Mouse (Mus musculus) MEL (cell line): ENCODE data around the gene Pcgf6. TPM values are rescaled to one million over a fixed set of nuclear protein-coding genes. Genes with fewer than 3 reads are reported as not detected.
A peak's percentile ranks its signal among the peaks of the same experiment; 100 is the strongest.

Experiments used
- DNase-seq: peaks from one replicate; pipeline ENCODE4 v3.0.0; 2011; ENCODE audit warnings: low read depth, low spot score
- H3K27ac ChIP-seq: 2 replicates; pipeline ENCODE4 v1.5.1; 2012; ENCODE audit warnings: low read depth, mild to moderate bottlenecking, control low read depth, low read length, moderate library complexity; ENCODE audit not compliant: control insufficient read depth
- H3K27me3 ChIP-seq, 2 experiments: fragments of 150-350 bp in 1 of 2; sonication (generic) in 1 of 2; 2 replicates each; pipeline ENCODE4 v1.6.1; 2012; ENCODE audit warnings: low read length in 2 of 2, mild to moderate bottlenecking in 2 of 2, improper control_type of control experiment in 1 of 2, moderate library complexity in 1 of 2; ENCODE audit not compliant: insufficient read depth in 2 of 2, control insufficient read depth in 1 of 2
- H3K36me3 ChIP-seq, 2 experiments: 2 replicates each; pipeline ENCODE4 v1.6.1; 2012 to 2014; ENCODE audit warnings: low read length in 2 of 2, improper control_type of control experiment in 1 of 2, inconsistent platforms in 1 of 2, mild to moderate bottlenecking in 1 of 2; ENCODE audit not compliant: insufficient read depth in 2 of 2, control insufficient read depth in 1 of 2
- H3K4me1 ChIP-seq, 2 experiments: fragments of 150-350 bp in 1 of 2; sonication (generic) in 1 of 2; 2 replicates each; pipeline ENCODE4 v1.6.1; 2012; ENCODE audit warnings: low read length in 2 of 2, improper control_type of control experiment in 1 of 2, mild to moderate bottlenecking in 1 of 2; ENCODE audit not compliant: insufficient read depth in 2 of 2, control insufficient read depth in 1 of 2
- H3K4me3 ChIP-seq, 2 experiments: fragments of 150-350 bp in 1 of 2; sonication (generic) in 1 of 2; 2 replicates each; pipeline ENCODE4 v1.5.1; 2012; ENCODE audit warnings: low read depth in 2 of 2, low read length in 2 of 2, mild to moderate bottlenecking in 2 of 2, moderate library complexity in 2 of 2, control low read depth in 1 of 2, improper control_type of control experiment in 1 of 2; ENCODE audit not compliant: control insufficient read depth in 1 of 2, insufficient read depth in 1 of 2
- H3K79me2 ChIP-seq: 2 replicates; pipeline ENCODE4 v1.6.1; 2012; ENCODE audit warnings: mild to moderate bottlenecking, low read length, moderate library complexity; ENCODE audit not compliant: control insufficient read depth, poor library complexity, insufficient read depth
- H3K9ac ChIP-seq: 2 replicates; pipeline ENCODE4 v1.6.1; 2012; ENCODE audit warnings: low read depth, mild to moderate bottlenecking, control low read depth, low read length, moderate library complexity; ENCODE audit not compliant: control insufficient read depth, poor library complexity, severe bottlenecking
- H3K9me3 ChIP-seq: fragments of 150-350 bp; sonication (generic); replicated peaks from 2 replicates; pipeline ENCODE4 v1.6.1; 2012; ENCODE audit warnings: mild to moderate bottlenecking, low read length, improper control_type of control experiment, moderate library complexity; ENCODE audit not compliant: insufficient read depth
- CHD1 ChIP-seq: IDR thresholded peaks from 2 replicates; pipeline ENCODE4 v1.6.1; 2012; ENCODE audit warnings: low read depth, mild to moderate bottlenecking, inconsistent platforms, low read length, improper control_type of control experiment
- CTCF ChIP-seq, 3 experiments: IDR thresholded peaks in 2 of 3; conservative IDR thresholded peaks in 1 of 3; 2 replicates each; pipeline ENCODE4 v1.5.1; 2011 to 2012; ENCODE audit warnings: low read length in 3 of 3, low read depth in 2 of 3, mild to moderate bottlenecking in 2 of 3, improper control_type of control experiment in 1 of 3, inconsistent platforms in 1 of 3, mixed read lengths in 1 of 3, moderate library complexity in 1 of 3; ENCODE audit not compliant: control insufficient read depth in 1 of 3, insufficient read depth in 1 of 3, poor library complexity in 1 of 3, severe bottlenecking in 1 of 3
- E2F4 ChIP-seq: IDR thresholded peaks from 2 replicates; pipeline ENCODE4 v1.6.1; 2011; ENCODE audit warnings: low read depth, low read length, improper control_type of control experiment, borderline replicate concordance
- GATA1 ChIP-seq: IDR thresholded peaks from 2 replicates; pipeline ENCODE4 v1.6.1; 2011; ENCODE audit warnings: low read depth, low read length, improper control_type of control experiment
- HCFC1 ChIP-seq: IDR thresholded peaks from 2 replicates; pipeline ENCODE4 v1.6.1; 2012; ENCODE audit warnings: low read depth, mild to moderate bottlenecking, inconsistent platforms, low read length, improper control_type of control experiment, moderate library complexity
- JUND ChIP-seq: IDR thresholded peaks from 2 replicates; pipeline ENCODE4 v1.6.1; 2011; ENCODE audit warnings: low read depth, mild to moderate bottlenecking, improper control_type of control experiment, low read length
- KAT2A ChIP-seq: conservative IDR thresholded peaks from 2 replicates; pipeline ENCODE4 v1.6.1; 2012; ENCODE audit warnings: low read depth, low read length, improper control_type of control experiment, inconsistent platforms
- MAFK ChIP-seq: IDR thresholded peaks from 2 replicates; pipeline ENCODE4 v1.6.1; 2011; ENCODE audit warnings: low read depth, mild to moderate bottlenecking, low read length, improper control_type of control experiment, borderline replicate concordance
- MAX ChIP-seq: IDR thresholded peaks from 2 replicates; pipeline ENCODE4 v1.6.1; 2011; ENCODE audit warnings: low read length, improper control_type of control experiment
- MAZ ChIP-seq: IDR thresholded peaks from 2 replicates; pipeline ENCODE4 v1.6.1; 2012; ENCODE audit warnings: low read depth, mild to moderate bottlenecking, inconsistent platforms, low read length, improper control_type of control experiment
- MEF2A ChIP-seq: IDR thresholded peaks from 2 replicates; pipeline ENCODE4 v1.6.1; 2014; ENCODE audit warnings: low read depth, mild to moderate bottlenecking, inconsistent platforms, low read length, improper control_type of control experiment; ENCODE audit not compliant: poor library complexity, insufficient replicate concordance, severe bottlenecking; ENCODE audit errors: extremely low read depth
- NRF1 ChIP-seq: IDR thresholded peaks from 2 replicates; pipeline ENCODE4 v1.6.1; 2014; ENCODE audit warnings: low read depth, mild to moderate bottlenecking, inconsistent platforms, low read length, improper control_type of control experiment, moderate library complexity; ENCODE audit not compliant: poor library complexity, insufficient read depth, severe bottlenecking
- POLR2A ChIP-seq, 2 experiments: IDR thresholded peaks; 2 replicates each; pipeline ENCODE4 v1.6.1; 2011 to 2012; ENCODE audit warnings: low read length in 2 of 2, mild to moderate bottlenecking in 2 of 2, control low read depth in 1 of 2, improper control_type of control experiment in 1 of 2, low read depth in 1 of 2, moderate library complexity in 1 of 2; ENCODE audit not compliant: control insufficient read depth in 1 of 2, insufficient read depth in 1 of 2, poor library complexity in 1 of 2
- POLR2AphosphoS2 ChIP-seq: IDR thresholded peaks from 2 replicates; pipeline ENCODE4 v1.6.1; 2011; ENCODE audit warnings: low read length, improper control_type of control experiment
- RAD21 ChIP-seq: IDR thresholded peaks from 2 replicates; pipeline ENCODE4 v1.6.1; 2011; ENCODE audit warnings: mild to moderate bottlenecking, low read depth, low read length, improper control_type of control experiment
- SMC3 ChIP-seq: IDR thresholded peaks from 2 replicates; pipeline ENCODE4 v1.6.1; 2011; ENCODE audit warnings: low read depth, low read length, improper control_type of control experiment
- TCF12 ChIP-seq: IDR thresholded peaks from 2 replicates; pipeline ENCODE4 v1.6.1; 2014; ENCODE audit warnings: low read depth, mild to moderate bottlenecking, inconsistent platforms, low read length, improper control_type of control experiment, moderate library complexity
- UBTF ChIP-seq: IDR thresholded peaks from 2 replicates; pipeline ENCODE4 v1.6.1; 2012; ENCODE audit warnings: low read depth, mild to moderate bottlenecking, inconsistent platforms, low read length, improper control_type of control experiment, moderate library complexity, borderline replicate concordance; ENCODE audit not compliant: insufficient read depth
- USF2 ChIP-seq, 2 experiments: IDR thresholded peaks; 2 replicates each; pipeline ENCODE4 v1.6.1; 2011 to 2012; ENCODE audit warnings: improper control_type of control experiment in 2 of 2, low read length in 2 of 2, borderline replicate concordance in 1 of 2, inconsistent platforms in 1 of 2, low read depth in 1 of 2, mild to moderate bottlenecking in 1 of 2; ENCODE audit not compliant: insufficient read depth in 1 of 2
- ZMIZ1 ChIP-seq: IDR thresholded peaks from 2 replicates; pipeline ENCODE4 v1.6.1; 2012; ENCODE audit warnings: low read depth, mild to moderate bottlenecking, inconsistent platforms, low read length, improper control_type of control experiment, moderate library complexity
- ZNF384 ChIP-seq: IDR thresholded peaks from 2 replicates; pipeline ENCODE4 v1.6.1; 2012; ENCODE audit warnings: low read depth, mild to moderate bottlenecking, inconsistent platforms, low read length, improper control_type of control experiment
- polyA plus RNA-seq, 2 experiments: library from polyadenylated mRNA; stranded (reverse) in 1 of 2; unstranded in 1 of 2; fragments of >175 nt in 1 of 2; fragments of >200 nt in 1 of 2; gene quantifications; 2 replicates each; pipeline versions ENCODE4 v1.2.1 to v1.2.4; 2012; ENCODE audit warnings: low replicate concordance in 2 of 2, low read depth in 1 of 2; ENCODE audit not compliant: insufficient read length in 2 of 2, insufficient read depth in 1 of 2, missing spikeins in 1 of 2
- total RNA-seq: library from RNA; depleted of rRNA; stranded (reverse); fragments of 300-350 nt; gene quantifications from 2 replicates; pipeline ENCODE4 v1.2.3, GENCODE M21; 2012

Gene Pcgf6
- total and polyA plus RNA-seq, 3 experiments: 29.0 to 47.5 TPM; not detected in 1

DNA sequence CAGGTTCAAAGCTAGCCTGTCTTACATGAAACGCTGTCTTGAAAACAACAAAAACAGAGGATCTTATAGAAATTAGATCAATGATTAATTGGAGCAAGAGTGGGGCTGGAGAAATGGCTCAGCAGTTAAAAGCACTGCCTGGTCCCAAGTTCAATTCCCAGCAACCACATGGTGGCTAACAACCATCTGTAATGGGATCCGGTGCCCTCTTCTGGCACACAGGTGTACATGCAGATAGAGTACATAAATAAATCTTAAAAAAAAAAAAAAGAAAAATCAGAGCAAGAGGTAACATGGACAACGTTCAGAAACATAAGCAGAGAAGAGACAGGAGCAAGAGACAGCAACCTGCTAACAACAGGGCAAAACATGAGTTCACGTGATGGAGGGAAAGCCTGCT is 24.2 kb downstream of the Pcgf6 start:
- Histone ChIP-seq H3K36me3 (no peaks in the 10 kb centered on the region), H3K79me2 (no peaks in the 10 kb centered on the region), H3K27me3 (no peaks in the 10 kb centered on the region), H3K4me1 (no peaks in the 10 kb centered on the region), H3K27ac (no peak overlapping the region), H3K9ac (no peak overlapping the region), H3K4me3 (no peak overlapping the region), H3K9me3 (no peaks in the 10 kb centered on the region)
- no peak for DNase-seq
- TF ChIP-seq SMC3 (peak; percentile 24), GATA1 (no peak), MAFK (no peak), RAD21 (peak; percentile 5), CTCF (IDR thresholded peaks at IDR 0.05 in 2 of 3, conservative IDR thresholded peaks at IDR 0.05 in 1 of 3; ENCODE audit: control insufficient read depth in 1 of 3, insufficient read depth in 1 of 3, low read depth in 2 of 3, low read length in 3 of 3, poor library complexity in 1 of 3, severe bottlenecking in 1 of 3) (peak; percentile 4 to 33 (median 11); a peak in 2 of 6 replicates), TCF12 (no peak), HCFC1 (no peak), ZNF384 (peak; percentile 47; the same call in 1 of the 2 replicates)

GRCm38 (mm10) chr19:47024954-47025353 is 25.8 kb downstream of the Pcgf6 start:
- Histone ChIP-seq H3K4me3 (no peak overlapping the region), H3K79me2 (no peaks in the 10 kb centered on the region), H3K36me3 (no peaks in the 10 kb centered on the region), H3K4me1 (no peaks in the 10 kb centered on the region), H3K9ac (no peak overlapping the region), H3K27ac (no peak overlapping the region), H3K27me3 (no peaks in the 10 kb centered on the region), H3K9me3 (no peaks in the 10 kb centered on the region)
- DNase-seq: no peak
- TF ChIP-seq JUND (no peak), POLR2AphosphoS2 (no peak), UBTF (no peak), USF2 (IDR thresholded peaks at IDR 0.05; ENCODE audit: borderline replicate concordance in 1 of 2, insufficient read depth in 1 of 2, low read depth in 1 of 2, low read length in 2 of 2) (no peak)

DNA sequence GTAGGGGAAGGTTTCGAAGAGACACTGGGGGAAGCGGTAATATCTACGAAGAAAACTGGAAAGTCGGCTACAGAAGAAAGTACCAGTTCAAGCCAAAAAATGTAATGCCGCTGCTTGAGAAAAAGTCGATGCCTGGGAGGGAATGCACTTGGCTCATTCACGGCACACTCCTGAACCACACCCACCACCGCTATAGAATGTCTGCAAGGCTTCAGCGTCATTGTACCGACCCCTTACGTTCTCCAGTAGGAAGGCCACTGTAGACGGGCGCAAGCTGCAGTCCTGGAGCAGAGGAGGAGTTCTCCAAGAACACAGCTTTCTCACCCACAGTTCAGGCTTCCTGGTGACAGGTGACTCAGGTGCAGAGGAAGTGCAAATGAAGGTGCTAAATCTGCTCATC is 27.2 kb downstream of the Pcgf6 start:
- Histone ChIP-seq H3K9ac (no peak overlapping the region), H3K27ac (no peak overlapping the region), H3K36me3 (no peaks in the 10 kb centered on the region), H3K4me1 (no peaks in the 10 kb centered on the region), H3K4me3 (no peak overlapping the region), H3K27me3 (peaks cover 0 to 3% of the 10 kb centered on the region in 2 experiments; a peak in 2 of 4 replicates), H3K9me3 (no peaks in the 10 kb centered on the region), H3K79me2 (no peaks in the 10 kb centered on the region)
- no peak for DNase-seq
- TF ChIP-seq MAX (no peak), POLR2A (IDR thresholded peaks at IDR 0.05; ENCODE audit: control insufficient read depth in 1 of 2, insufficient read depth in 1 of 2, low read depth in 1 of 2, low read length in 2 of 2, poor library complexity in 1 of 2) (no peak), KAT2A (no peak), MEF2A (no peak), NRF1 (no peak), ZMIZ1 (no peak), MAFK (no peak), E2F4 (no peak), MAZ (no peak), GATA1 (no peak), CHD1 (no peak), CTCF (IDR thresholded peaks at IDR 0.05 in 2 of 3, conservative IDR thresholded peaks at IDR 0.05 in 1 of 3; ENCODE audit: control insufficient read depth in 1 of 3, insufficient read depth in 1 of 3, low read depth in 2 of 3, low read length in 3 of 3, poor library complexity in 1 of 3, severe bottlenecking in 1 of 3) (no peak), TCF12 (no peak)
